Mouse (Mus musculus): ENCODE data around the gene B3gat3. TPM values are rescaled to one million over a fixed set of nuclear protein-coding genes. Genes with fewer than 3 reads are reported as not detected.
"Not testable (repeated sequence)": the region's sequence is repeated elsewhere in the genome, so short reads cannot be mapped to it uniquely, and the experiment has no call there.

Gene B3gat3
- polyA plus RNA-seq, 1 experiment from 2014 or later: 75.0 TPM

DNA sequence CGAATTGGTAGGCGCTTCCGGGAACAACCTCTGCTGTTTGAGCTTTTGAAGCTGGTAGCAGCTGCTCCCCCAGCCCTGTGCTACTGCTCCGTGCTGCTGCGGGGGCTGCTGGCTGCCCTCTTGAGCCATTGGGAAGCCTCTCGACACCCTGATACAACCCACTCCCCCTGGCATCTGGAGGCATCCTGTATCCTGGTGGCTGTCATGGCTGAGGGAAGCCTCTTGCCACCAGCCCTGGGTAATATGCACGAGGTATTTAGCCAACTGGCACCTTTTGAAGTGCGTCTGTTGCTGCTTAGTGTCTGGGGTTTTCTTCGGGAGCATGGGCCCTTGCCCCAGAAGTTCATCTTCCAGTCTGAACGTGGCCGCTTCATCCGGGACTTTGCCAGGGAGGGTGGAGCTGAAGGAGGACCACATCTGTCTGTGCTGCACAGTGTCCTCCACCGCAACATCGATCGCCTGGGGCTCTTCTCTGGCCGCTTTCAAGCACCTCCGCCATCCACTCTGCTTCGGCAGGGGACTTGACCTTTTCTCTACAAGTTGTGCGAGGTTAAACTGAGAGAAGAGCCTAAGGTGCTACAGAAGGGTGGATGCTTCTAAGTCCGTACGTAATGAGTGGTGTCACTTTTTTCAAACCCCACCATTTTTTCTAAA is 22.8 kb upstream of the B3gat3 start:
- not testable (repeated sequence) for H3K9me3 ChIP-seq (ENCODE audit: control insufficient read depth, low read length); H3K27me3 ChIP-seq (ENCODE audit: control insufficient read depth, insufficient read depth, low read length)
- Histone ChIP-seq H3K27ac (replicated peaks; ENCODE audit: low read depth, low read length) (peak overlapping the region; percentile 85), H3K4me2 (ENCODE audit: low read length) (peak overlapping the region; percentile 75), H3K4me3 (replicated peaks; ENCODE audit: low read depth, low read length) (peak overlapping the region; percentile 85), H3K9ac (replicated peaks; ENCODE audit: low read length) (peak overlapping the region; percentile 49), H3K4me1 (ENCODE audit: control insufficient read depth, insufficient read depth, low read length) (peaks cover 23% of the 10 kb centered on the region), H3K36me3 (ENCODE audit: control insufficient read depth, insufficient read depth, low read length) (peaks cover 23% of the 10 kb centered on the region)
- ATAC-seq (ENCODE audit: low FRiP score, low TSS enrichment) (peak; percentile 51), DNase-seq (peak; percentile 52)
- 25% methylated on average over 21 of the region's 21 CpGs for WGBS

DNA sequence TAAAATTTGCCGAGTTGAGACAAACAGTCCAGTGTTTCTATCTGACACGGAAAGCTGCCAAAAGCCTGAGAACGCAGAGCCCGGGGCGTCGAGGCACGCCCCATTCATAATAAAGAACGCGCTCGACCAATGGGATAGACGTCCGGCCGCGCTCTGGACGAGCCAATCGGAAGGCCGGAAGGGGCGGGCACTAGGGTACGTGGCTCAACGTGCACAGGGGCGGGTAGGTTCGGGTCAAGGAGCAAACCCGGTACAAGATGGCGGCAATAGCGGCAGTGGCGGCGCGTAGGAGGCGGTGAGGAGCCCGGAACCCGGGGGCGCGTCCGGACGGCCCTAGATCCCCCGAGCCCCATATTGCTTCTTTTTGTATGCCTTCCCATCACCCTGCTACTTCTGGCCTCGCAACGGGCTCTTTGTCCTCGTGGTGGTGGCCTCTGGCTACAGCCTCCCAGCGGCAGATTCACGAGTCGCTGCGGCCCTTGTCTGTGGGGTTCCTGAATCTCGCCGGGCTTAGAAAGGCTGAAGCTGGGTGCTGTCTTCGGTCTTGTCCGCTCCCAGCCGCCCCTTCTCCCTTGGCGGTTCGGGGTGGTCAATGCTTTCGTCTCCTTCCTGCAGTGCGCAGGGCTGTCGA is 22.2 kb upstream of the B3gat3 start, which contains the start of gene Ganab:
Gene Ganab, plus strand, starts transcription at position 207 of the 631 bp plus-strand sequence.
- H3K9ac ChIP-seq (replicated peaks; ENCODE audit: low read length): peak within 1 kb of the TSS; percentile 87
- no peaks in the 10 kb centered on the region for H3K9me3 ChIP-seq (ENCODE audit: control insufficient read depth, low read length)
- peaks cover 29% of the 10 kb centered on the region for H3K36me3 ChIP-seq (ENCODE audit: control insufficient read depth, insufficient read depth, low read length)
- H3K27me3 ChIP-seq (ENCODE audit: control insufficient read depth, insufficient read depth, low read length): no peaks in the 10 kb centered on the region
- H3K27ac ChIP-seq (replicated peaks; ENCODE audit: low read depth, low read length): peak within 1 kb of the TSS; percentile 85
- H3K4me1 ChIP-seq (ENCODE audit: control insufficient read depth, insufficient read depth, low read length): peaks cover 23% of the 10 kb centered on the region
- peak within 1 kb of the TSS; percentile 85 for H3K4me3 ChIP-seq (replicated peaks; ENCODE audit: low read depth, low read length)
- ATAC-seq (ENCODE audit: low FRiP score, low TSS enrichment) (peak; percentile 99), DNase-seq (peak; percentile 99)
- H3K4me2 ChIP-seq (ENCODE audit: low read length): peak within 1 kb of the TSS; percentile 75
- under 1% methylated on average over 53 of the region's 53 CpGs for WGBS

- peak overlapping the region; percentile 87 for H3K9ac ChIP-seq (replicated peaks; ENCODE audit: low read length)
- H3K9me3 ChIP-seq (ENCODE audit: control insufficient read depth, low read length): no peaks in the 10 kb centered on the region
- H3K4me1 ChIP-seq (ENCODE audit: control insufficient read depth, insufficient read depth, low read length): peaks cover 18% of the 10 kb centered on the region
- ATAC-seq (ENCODE audit: low FRiP score, low TSS enrichment) (no peak), DNase-seq (no peak)
- H3K4me2 ChIP-seq (ENCODE audit: low read length): peak overlapping the region; percentile 75
- peaks cover 35% of the 10 kb centered on the region for H3K36me3 ChIP-seq (ENCODE audit: control insufficient read depth, insufficient read depth, low read length)
- peak overlapping the region; percentile 85 for H3K4me3 ChIP-seq (replicated peaks; ENCODE audit: low read depth, low read length)
- H3K27ac ChIP-seq (replicated peaks; ENCODE audit: low read depth, low read length): peak overlapping the region; percentile 85
- WGBS: 19% methylated on average over 13 of the region's 13 CpGs
- no peaks in the 10 kb centered on the region for H3K27me3 ChIP-seq (ENCODE audit: control insufficient read depth, insufficient read depth, low read length)
Measured at GRCm38 (mm10) chr19:8898576-8898975, 21.6 kb upstream of the B3gat3 start.

DNA sequence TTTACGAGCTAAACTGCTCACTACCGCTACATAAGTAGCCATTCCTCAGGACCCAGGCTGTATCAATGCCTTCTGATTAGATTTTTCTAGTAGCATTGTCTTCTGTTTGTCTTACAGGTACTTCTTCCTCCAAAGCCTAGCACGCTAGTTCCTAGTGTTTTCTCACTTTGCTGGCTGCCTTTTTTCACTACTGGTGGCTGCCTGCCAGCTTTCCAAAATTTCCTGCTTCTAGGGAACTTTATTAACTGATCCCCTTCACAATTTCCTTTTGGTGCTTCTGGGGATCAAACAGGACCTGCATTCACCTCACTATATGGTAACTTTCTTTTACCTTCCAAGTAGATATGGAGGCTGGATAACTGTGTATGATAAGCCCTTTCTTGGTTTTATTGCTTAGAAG is 21.1 kb upstream of the B3gat3 start:
- no peaks in the 10 kb centered on the region for H3K27me3 ChIP-seq (ENCODE audit: control insufficient read depth, insufficient read depth, low read length)
- H3K4me3 ChIP-seq (replicated peaks; ENCODE audit: low read depth, low read length): peak overlapping the region; percentile 85
- H3K9me3 ChIP-seq (ENCODE audit: control insufficient read depth, low read length): no peaks in the 10 kb centered on the region
- no peak for ATAC-seq (ENCODE audit: low FRiP score, low TSS enrichment)
- H3K9ac ChIP-seq (replicated peaks; ENCODE audit: low read length): peak overlapping the region; percentile 87; the same call in 1 of the 2 replicates
- no peak overlapping the region for H3K27ac ChIP-seq (replicated peaks; ENCODE audit: low read depth, low read length)
- H3K36me3 ChIP-seq (ENCODE audit: control insufficient read depth, insufficient read depth, low read length): peaks cover 39% of the 10 kb centered on the region
- WGBS: 70% methylated on average over 3 of the region's 3 CpGs
- peak overlapping the region; percentile 75 for H3K4me2 ChIP-seq (ENCODE audit: low read length)
- DNase-seq: no peak
- peaks cover 14% of the 10 kb centered on the region for H3K4me1 ChIP-seq (ENCODE audit: control insufficient read depth, insufficient read depth, low read length)

GRCm38 (mm10) chr19:8903412-8903811 is 16.8 kb upstream of the B3gat3 start:
- H3K4me2 ChIP-seq (ENCODE audit: low read length): no peak overlapping the region
- H3K27ac ChIP-seq (replicated peaks; ENCODE audit: low read depth, low read length): no peak overlapping the region
- no peaks in the 10 kb centered on the region for H3K27me3 ChIP-seq (ENCODE audit: control insufficient read depth, insufficient read depth, low read length)
- DNase-seq: no peak
- H3K9ac ChIP-seq (replicated peaks; ENCODE audit: low read length): no peak overlapping the region
- no peaks in the 10 kb centered on the region for H3K9me3 ChIP-seq (ENCODE audit: control insufficient read depth, low read length)
- WGBS: 96% methylated on average over 5 of the region's 5 CpGs
- peaks cover 7% of the 10 kb centered on the region; the same call in 1 of the 2 replicates for H3K4me1 ChIP-seq (ENCODE audit: control insufficient read depth, insufficient read depth, low read length)
- ATAC-seq (ENCODE audit: low FRiP score, low TSS enrichment): no peak
- no peak overlapping the region for H3K4me3 ChIP-seq (replicated peaks; ENCODE audit: low read depth, low read length)
- peaks cover 62% of the 10 kb centered on the region for H3K36me3 ChIP-seq (ENCODE audit: control insufficient read depth, insufficient read depth, low read length)

DNA sequence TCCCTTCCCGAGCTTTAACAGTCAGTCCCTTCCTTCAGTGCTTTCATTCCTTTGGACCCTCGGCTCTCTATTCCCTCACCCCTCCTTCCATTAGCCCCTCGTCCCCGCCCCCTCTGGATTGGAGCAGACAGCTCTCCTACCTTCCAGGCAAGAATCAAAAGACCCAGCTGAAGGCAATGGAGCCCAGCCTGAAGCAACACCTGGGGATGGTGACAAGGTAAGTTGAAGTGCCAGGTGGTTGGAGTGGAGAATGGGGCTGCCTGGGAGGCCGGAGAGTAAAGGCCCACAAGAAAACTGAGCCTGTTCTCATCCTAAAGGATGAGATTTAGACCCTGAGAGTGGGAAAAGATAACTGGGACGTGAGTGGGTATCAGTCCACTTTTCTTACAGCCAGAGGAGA is 11.6 kb upstream of the B3gat3 start:
- Histone ChIP-seq H3K4me3 (replicated peaks; ENCODE audit: low read depth, low read length) (no peak overlapping the region), H3K27me3 (ENCODE audit: control insufficient read depth, insufficient read depth, low read length) (no peaks in the 10 kb centered on the region), H3K36me3 (ENCODE audit: control insufficient read depth, insufficient read depth, low read length) (peaks cover 97% of the 10 kb centered on the region), H3K27ac (replicated peaks; ENCODE audit: low read depth, low read length) (no peak overlapping the region), H3K9ac (replicated peaks; ENCODE audit: low read length) (no peak overlapping the region), H3K4me1 (ENCODE audit: control insufficient read depth, insufficient read depth, low read length) (no peaks in the 10 kb centered on the region), H3K9me3 (ENCODE audit: control insufficient read depth, low read length) (no peaks in the 10 kb centered on the region), H3K4me2 (ENCODE audit: low read length) (no peak overlapping the region)
- DNase-seq (no peak), ATAC-seq (ENCODE audit: low FRiP score, low TSS enrichment) (no peak)
- 93% methylated on average over 6 of the region's 6 CpGs for WGBS

DNA sequence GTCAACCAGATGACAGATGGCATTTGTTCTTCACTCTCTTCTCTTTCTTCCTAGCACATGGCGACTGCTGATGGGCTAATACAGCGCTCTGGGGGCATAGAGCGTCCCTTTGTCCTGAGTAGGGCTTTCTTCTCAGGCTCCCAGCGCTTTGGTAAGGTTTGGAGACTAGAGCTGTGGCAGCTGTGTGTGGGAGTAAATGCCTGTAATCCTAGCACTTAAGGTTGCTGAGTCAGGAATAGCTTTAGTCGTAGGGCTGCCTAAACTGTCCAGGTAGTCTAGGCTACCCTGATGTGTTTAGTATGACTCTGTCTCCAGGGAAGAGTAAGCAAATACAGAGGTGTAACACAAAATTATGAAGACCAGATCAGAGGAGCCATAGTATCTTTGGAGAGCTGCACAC is 8.4 kb upstream of the B3gat3 start:
- ATAC-seq (ENCODE audit: low FRiP score, low TSS enrichment) (no peak), DNase-seq (no peak)
- Histone ChIP-seq H3K27ac (replicated peaks; ENCODE audit: low read depth, low read length) (no peak overlapping the region), H3K4me3 (replicated peaks; ENCODE audit: low read depth, low read length) (no peak overlapping the region), H3K4me2 (ENCODE audit: low read length) (no peak overlapping the region), H3K9me3 (ENCODE audit: control insufficient read depth, low read length) (no peaks in the 10 kb centered on the region), H3K36me3 (ENCODE audit: control insufficient read depth, insufficient read depth, low read length) (peaks cover 100% of the 10 kb centered on the region), H3K27me3 (ENCODE audit: control insufficient read depth, insufficient read depth, low read length) (no peaks in the 10 kb centered on the region), H3K4me1 (ENCODE audit: control insufficient read depth, insufficient read depth, low read length) (no peaks in the 10 kb centered on the region), H3K9ac (replicated peaks; ENCODE audit: low read length) (no peak overlapping the region)
- WGBS: 96% methylated on average over 5 of the region's 5 CpGs

- H3K4me1 ChIP-seq (ENCODE audit: control insufficient read depth, insufficient read depth, low read length): no peaks in the 10 kb centered on the region
- H3K4me2 ChIP-seq (ENCODE audit: low read length): no peak overlapping the region
- DNase-seq (no peak), ATAC-seq (ENCODE audit: low FRiP score, low TSS enrichment) (no peak)
- no peak overlapping the region for H3K9ac ChIP-seq (replicated peaks; ENCODE audit: low read length)
- peaks cover 80% of the 10 kb centered on the region for H3K36me3 ChIP-seq (ENCODE audit: control insufficient read depth, insufficient read depth, low read length)
- H3K9me3 ChIP-seq (ENCODE audit: control insufficient read depth, low read length): no peaks in the 10 kb centered on the region
- no peak overlapping the region for H3K27ac ChIP-seq (replicated peaks; ENCODE audit: low read depth, low read length)
- no peaks in the 10 kb centered on the region for H3K27me3 ChIP-seq (ENCODE audit: control insufficient read depth, insufficient read depth, low read length)
- WGBS: 94% methylated on average over 3 of the region's 3 CpGs
- no peak overlapping the region for H3K4me3 ChIP-seq (replicated peaks; ENCODE audit: low read depth, low read length)
Measured at GRCm38 (mm10) chr19:8914212-8914611, 6.0 kb upstream of the B3gat3 start.

- 92% methylated on average over 3 of the region's 3 CpGs for WGBS
- no peak for ATAC-seq (ENCODE audit: low FRiP score, low TSS enrichment)
- Histone ChIP-seq H3K4me2 (ENCODE audit: low read length) (no peak overlapping the region), H3K9me3 (ENCODE audit: control insufficient read depth, low read length) (no peaks in the 10 kb centered on the region), H3K9ac (replicated peaks; ENCODE audit: low read length) (no peak overlapping the region), H3K36me3 (ENCODE audit: control insufficient read depth, insufficient read depth, low read length) (peaks cover 35% of the 10 kb centered on the region), H3K27ac (replicated peaks; ENCODE audit: low read depth, low read length) (no peak overlapping the region), H3K27me3 (ENCODE audit: control insufficient read depth, insufficient read depth, low read length) (no peaks in the 10 kb centered on the region), H3K4me1 (ENCODE audit: control insufficient read depth, insufficient read depth, low read length) (peaks cover 10% of the 10 kb centered on the region; the same call in 1 of the 2 replicates), H3K4me3 (replicated peaks; ENCODE audit: low read depth, low read length) (no peak overlapping the region)
- no peak for DNase-seq
Measured at GRCm38 (mm10) chr19:8919000-8919399, 1.2 kb upstream of the B3gat3 start.

All from midbrain, embryonic 14.5 days (tissue).